Mouse (Mus musculus) retina, embryonic 14.5 days (tissue): Measurements from ENCODE around the gene Gatc.
"Not testable (repeated sequence)": the region's sequence is repeated elsewhere in the genome, so short reads cannot be mapped to it uniquely, and the experiment has no call there.

ENCODE experiments used
- DNase-seq: peaks from one replicate; pipeline ENCODE4 v3.0.0-alpha.2; 2015; ENCODE audit warnings: low spot score

Gatc gene

DNA sequence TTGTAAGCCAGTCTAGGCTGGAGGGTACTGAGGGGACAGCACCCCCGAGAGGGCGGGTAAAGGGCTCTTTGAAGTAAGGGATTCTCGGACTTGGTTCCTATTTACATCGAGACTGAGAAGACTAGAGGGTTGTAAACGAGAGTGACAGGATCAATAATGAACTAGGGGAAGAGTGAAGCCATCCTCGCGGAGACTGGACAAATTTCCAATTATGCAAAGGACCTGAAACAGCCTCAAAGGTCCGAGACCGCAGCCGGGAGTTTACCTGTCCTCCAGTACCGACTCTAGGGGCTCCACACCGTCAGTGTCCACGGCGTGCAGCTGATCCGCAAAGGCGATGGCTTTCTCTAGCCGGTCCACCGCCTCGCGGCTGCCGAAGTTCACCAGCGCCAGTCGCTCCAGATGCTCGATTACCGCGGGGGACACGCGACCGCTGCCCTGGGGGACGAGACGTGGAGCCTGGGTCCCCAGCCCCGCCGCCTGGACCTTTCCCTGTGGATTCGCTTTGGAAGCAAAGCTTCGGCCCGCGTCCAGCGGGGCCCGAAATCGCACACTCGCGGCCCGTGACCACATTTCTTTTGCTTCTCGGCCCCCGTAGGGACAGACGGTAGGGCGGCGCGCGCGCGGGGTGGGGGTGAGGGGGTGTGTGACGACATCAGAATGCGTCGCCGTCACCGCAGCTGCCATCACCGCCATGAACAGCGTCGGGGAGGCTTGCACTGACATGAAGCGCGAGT, at the start of gene Gatc, which contains the start of gene Triap1:
Gene Gatc (minus strand): TSS at position 602 of the 737 bp plus-strand sequence.
Gene Triap1 (plus strand): TSS at position 649 of the 737 bp plus-strand sequence.
- peak; percentile 91 for DNase-seq

DNA sequence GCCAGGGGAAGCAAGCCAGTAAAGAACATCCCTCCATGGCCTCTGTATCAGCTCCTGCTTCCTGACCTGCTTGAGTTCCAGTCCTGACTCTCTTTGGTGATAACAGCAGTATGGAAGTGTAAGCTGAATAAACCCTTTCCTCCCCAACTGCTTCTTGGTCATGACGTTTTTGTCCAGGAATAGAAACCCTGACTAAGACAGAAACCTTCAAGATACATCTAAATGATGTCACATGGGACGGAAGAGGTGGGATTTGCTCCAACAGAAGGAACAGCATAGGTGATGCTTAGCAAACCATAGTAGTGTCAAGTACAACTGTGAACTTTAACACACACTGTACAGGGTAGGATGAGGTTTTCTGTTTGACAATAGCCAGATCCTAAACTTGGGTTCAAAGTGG, 37.9 kb upstream of the Gatc start:
- DNase-seq = not testable (repeated sequence)

GRCm38 (mm10) chr5:115375436-115375835, 34.5 kb upstream of the Gatc start:
- no peak for DNase-seq

- DNase-seq = no peak
Measured at GRCm38 (mm10) chr5:115374204-115374820, 33.3 kb upstream of the Gatc start.

- peak; percentile 88 for DNase-seq
Measured at GRCm38 (mm10) chr5:115373441-115374203, 32.6 kb upstream of the Gatc start.

DNA sequence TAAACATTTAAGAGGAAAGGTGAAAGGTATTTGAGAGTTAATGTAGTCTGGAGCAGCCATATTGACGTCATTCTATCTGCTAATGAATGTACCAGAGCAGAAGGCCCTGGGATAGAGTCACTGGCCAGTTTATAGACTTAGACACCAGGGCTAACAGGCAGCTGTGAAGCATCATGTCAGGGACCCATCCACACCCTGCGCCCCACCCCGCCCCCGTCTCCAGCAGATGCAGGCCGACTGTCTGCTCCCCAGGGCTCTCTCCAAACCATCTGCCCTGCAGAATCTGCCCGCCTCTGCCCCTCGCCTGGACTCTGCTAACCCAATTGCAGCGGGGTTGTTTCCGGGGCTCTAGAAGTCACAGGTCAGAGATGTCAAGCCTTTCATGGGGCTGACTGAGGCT, 30.8 kb upstream of the Gatc start:
- no peak for DNase-seq

GRCm38 (mm10) chr5:115364782-115365181, 23.8 kb upstream of the Gatc start:
- no peak for DNase-seq

- no peak for DNase-seq
Measured at GRCm38 (mm10) chr5:115362819-115363714, 22.1 kb upstream of the Gatc start.

DNA sequence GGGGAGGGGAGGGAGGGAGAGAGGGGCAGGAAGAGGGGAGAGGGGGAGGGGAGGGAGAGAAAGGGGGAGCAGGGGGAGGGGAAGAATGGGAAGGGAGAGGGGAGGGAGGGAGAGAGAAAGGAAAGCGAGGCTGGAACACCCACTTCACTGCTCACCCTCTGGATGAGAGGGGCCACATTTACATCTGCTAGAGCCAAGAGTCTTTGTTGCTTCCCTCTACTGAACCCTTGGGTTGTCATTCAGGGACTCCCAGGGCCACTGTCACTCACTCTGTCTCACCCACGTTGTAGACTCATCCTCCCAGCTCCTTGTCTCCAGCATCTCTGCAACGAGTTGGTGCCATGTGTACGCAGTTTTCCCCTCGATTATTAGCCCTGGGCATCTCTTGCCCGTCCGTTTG, 21.2 kb upstream of the Gatc start:
- DNase-seq = no peak

GRCm38 (mm10) chr5:115359851-115360372, 18.9 kb upstream of the Gatc start:
- DNase-seq = no peak

- DNase-seq = no peak
Measured at GRCm38 (mm10) chr5:115359438-115359837, 18.5 kb upstream of the Gatc start.

DNA sequence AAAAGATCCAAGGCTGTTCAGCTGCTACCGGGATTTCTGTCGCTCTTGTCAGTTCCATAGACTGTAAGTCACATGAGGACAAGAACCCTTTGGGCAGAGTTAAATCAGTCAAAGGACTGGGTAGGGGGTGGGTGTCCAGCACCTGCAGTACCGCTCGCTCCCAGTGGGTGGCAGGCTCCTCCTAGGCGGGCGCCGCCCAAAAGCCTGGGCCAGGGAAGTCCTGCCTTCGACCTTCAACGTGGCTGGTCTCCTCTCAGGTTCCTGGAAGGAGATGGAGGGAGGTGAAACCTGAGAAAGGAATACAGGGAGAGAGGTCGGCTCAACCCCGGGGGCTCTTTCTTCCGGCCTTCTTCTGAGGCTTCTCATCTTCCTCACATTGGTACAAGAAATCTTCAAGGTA, 17.9 kb upstream of the Gatc start:
- peak; percentile 92 for DNase-seq

DNA sequence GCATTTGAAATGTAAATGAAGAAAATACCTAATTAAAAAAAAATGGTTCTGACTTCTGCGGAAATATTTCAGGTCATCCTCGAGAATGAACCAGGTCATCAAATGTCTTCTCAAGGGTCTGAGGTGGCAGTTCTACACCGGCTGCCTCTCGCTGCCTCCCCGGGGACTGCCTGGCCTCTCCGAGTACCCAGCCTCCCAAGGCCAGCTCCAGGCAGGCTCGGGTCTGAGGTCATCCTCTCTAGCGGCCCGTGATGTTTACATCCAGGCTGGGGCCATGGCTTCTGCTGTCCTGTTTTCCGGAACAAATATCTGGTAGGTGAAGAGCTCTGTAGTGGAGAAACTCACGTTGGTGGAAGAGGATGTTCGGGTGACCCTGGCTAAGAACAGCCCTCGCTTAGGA, 14.1 kb upstream of the Gatc start:
- DNase-seq = no peak

DNA sequence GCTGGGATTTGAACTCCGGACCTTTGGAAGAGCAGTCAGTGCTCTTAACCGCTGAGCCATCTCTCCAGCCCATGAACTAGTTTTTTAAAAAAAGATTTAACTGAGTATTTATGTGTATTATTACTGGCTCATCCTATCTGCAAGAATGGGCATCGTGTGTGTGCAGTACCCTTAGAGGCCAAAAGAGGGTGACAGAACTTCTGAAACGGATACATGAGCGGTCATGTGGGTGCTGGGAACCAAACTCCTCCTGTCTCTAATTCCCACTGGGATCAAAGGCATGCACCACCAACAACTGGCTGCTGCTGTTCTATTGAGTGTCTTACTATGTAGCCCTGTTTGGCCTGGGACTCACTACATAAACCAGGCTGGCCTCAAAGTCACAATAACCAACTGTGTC, 10.4 kb upstream of the Gatc start:
- DNase-seq = no peak

DNA sequence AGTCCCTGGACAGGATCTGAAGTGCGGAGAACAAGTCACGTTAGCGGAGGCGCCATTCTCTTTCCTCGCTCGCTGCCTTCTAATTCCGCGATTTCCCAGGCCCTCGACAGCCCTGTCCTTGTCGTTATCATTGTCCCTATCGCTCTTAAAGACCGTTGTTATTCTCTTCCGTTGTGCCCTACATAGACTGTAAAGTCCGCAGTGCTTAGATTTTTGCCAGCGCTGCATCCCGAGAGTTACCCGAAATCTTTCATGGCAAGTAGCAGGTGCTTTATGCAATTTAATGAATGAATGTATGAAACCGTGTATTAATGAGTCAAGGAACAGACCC, 8.2 kb upstream of the Gatc start:
- DNase-seq = no peak

DNA sequence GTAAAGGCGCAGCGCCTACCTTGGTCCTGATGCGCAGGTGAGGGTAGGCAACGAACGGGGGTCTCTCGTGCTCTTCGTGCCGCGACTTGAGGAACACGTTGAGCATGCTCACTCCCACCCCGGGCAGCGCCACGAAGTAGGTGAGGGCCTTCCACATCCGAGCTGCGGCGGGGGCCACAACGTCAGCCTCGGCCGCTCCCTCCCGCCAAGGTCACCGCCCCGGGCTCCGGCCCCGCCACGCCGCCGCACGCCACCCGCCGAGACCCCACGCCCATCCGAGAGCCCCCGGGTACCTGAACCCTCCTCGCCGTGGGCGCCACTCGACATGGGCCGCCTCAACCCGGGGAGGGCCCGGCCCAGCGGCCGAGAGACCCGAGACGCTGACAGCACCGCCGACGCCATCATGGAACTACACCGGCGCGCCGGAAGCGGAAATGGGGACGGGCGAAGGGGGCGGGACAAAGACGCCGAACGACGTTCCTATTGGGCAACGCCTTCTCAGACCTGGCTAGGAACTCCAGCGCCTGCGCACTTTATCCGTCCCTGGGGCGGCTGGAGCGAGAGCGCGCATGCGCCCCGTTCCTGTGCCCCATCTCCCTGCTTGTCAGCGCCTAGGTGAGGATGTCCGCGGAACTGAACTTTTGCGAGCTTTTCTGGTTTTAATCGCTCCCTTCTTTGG, 7.7 kb upstream of the Gatc start, which contains the start of gene Cox6a1:
Gene Cox6a1 (minus strand): TSS at position 436 of the 679 bp plus-strand sequence.
- peak; percentile 100 for DNase-seq

GRCm38 (mm10) chr5:115347564-115347963, 6.6 kb upstream of the Gatc start:
- peak; percentile 93 for DNase-seq

DNA sequence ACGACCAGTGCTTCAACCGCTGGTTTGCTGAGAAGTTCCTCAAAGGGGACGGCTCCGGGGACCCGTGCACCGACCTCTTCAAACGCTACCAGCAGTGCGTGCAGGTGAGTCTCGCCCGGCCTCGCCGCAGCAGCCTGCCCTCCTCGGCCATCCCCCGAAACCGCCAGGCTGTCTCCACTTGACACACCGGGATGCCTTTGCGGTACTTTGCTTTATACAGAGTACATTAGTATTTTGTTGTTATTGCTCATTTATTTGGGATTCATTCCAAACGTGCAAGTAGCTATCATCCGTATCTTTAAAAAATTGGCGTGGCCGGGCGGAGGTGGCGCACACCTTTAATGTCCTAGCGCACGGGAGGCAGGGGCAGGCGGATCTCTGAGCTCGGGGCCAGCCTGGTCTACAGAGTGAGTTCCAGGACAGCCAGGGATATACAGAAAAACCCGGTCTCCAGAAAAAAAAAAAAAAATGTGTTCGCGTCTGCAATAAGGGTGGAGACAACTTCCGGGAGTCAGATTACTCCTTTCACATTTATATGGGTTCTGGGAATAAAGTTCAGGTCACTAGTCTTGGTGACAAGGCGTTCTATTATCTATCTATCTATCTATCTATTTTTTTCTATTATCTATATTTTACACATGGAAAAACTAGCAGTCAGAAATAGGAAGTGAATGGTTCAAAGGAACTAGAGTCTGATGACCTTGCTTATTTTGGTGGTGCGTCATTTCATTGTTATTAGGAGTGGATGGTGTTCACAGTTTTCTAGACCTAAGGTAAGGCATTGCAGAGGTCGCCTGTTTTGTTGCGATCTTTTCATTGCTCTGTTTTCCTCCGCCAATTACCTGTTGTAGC, 562 bp upstream of the Gatc start:
- DNase-seq = no peak

GRCm38 (mm10) chr5:115340007-115340406, 971 bp downstream of the Gatc start:
- DNase-seq = no peak

GRCm38 (mm10) chr5:115333626-115334025, 7.4 kb downstream of the Gatc start:
- DNase-seq = no peak
